Mouse (Mus musculus): Measurements from ENCODE around the gene Pde12. TPM values are rescaled to one million over a fixed set of nuclear protein-coding genes. Genes with fewer than 3 reads are reported as not detected.

Pde12 gene
- total and polyA plus RNA-seq, 3 experiments = 7.1 to 11.4 (median 9.1) TPM

DNA sequence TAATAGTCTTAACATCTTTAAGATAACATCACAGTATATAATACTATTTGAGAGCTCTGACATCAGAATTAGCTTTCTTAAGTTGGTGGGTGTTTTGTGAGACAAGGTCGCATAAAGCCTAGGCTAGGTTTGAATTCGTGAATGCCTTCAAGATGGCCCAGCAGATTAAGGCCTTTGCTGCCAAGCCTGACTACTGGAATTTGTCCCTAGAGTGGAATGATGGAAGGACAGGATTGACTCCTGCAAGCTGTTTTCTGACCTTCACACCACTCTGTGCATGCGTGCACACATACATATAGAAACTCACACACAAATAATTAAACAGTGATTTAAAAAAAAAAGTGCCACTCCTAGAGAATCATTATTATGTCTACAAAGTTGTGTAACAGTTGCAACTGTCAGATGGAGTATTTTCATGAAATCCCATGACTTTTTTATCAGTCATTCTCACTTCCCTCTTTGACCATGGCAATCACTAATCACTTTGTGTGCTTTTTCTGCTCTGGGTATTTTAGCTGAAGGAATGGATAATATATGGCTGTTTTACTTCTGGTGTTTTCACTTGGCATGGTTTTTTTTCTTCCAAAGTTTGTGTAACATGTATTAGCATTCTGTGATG lies 26.6 kb downstream of the Pde12 start:
- no peak for DNase-seq

DNA sequence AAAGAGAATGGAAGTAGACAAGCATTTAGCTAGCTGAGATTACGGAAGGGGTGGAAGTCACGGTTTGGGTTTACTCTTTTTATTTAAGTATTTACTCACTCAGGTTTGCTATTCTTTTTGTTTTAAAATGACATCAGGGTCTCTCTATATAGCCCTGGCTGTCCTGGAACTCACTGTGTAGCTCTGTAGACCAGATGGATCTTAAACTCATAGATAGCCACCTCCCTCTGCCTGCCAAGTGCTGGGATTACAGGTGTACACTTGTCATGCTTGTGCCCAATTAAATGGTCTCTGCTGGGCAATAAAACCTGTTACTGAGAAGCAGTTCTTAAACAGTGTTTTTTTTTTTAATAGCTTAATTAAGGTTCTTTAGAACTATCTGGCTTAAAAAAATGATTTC lies 29.7 kb downstream of the Pde12 start:
- DNase-seq = no peak

GRCm38 (mm10) chr14:26639251-26639650 lies 30.4 kb downstream of the Pde12 start:
- peak; percentile 5 for DNase-seq

GRCm38 (mm10) chr14:26638708-26639084 lies 31.0 kb downstream of the Pde12 start:
- DNase-seq = peak; percentile 79

- DNase-seq = peak; percentile 99
Observed at GRCm38 (mm10) chr14:26637851-26638707, 31.6 kb downstream of the Pde12 start, which contains the start of gene Arf4. Gene Arf4, plus strand, starts transcription at chr14:26638074.

DNA sequence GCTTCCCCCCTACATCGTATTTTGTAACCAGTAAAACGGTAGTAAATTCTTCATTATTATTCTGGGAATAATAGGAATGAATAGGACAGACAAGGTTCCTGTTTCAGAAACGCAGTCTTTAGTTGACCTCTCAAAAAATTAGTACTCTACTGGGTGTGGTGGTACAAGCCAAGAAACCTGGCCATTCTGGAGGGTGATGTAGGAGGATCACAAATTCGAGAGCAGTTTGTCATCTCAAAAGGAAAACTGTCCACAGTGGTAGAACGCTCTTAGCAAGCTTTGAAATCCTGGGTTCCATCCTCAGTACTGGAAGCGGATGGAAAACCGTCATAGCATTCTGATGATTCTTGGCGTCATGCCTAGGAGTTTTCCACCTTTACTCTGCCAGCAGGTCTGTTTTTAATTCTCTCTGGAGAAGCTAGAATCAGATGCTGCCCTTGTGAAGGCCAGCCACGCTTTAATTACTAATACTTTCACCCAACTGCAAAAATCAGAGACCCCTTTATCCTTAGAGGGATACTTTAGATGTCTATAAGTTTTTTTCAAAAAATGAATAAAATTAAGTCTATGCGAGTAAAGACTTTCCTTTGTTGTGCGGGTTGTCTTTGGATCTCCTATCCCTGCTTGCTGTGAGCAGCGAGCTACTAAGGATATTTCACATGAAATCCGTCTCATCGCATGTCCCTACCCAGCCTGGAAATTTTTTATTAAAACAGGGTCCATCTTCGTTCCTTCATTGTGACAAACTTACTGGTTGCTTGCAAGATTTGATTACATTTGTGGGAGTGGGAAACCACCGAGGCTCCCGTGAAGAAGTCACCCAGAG lies 32.4 kb downstream of the Pde12 start:
- peak; percentile 32 for DNase-seq

- no peak for DNase-seq
Observed at GRCm38 (mm10) chr14:26626605-26627140, 43.0 kb downstream of the Pde12 start.

GRCm38 (mm10) chr14:26625301-26625700 lies 44.4 kb downstream of the Pde12 start:
- DNase-seq = no peak

- DNase-seq = no peak
Observed at GRCm38 (mm10) chr14:26610689-26611088, 59.0 kb downstream of the Pde12 start.

Small RNA genes within 50 kb of the gene (microRNA-seq; reads per million reads assigned to microRNA genes)
- gene Mir7672 = 0 to 0.41 reads per million in 2 experiments

Other genes starting within 250 kb of the Pde12 start
- 10 to 100 TPM; 87.7 to 90.0 TPM for gene Slmap, start 135.0 kb downstream of the Pde12 start, total RNA-seq (2021)
- 54.3 and 54.4 TPM in 2 replicates for gene Slmap, start 135.0 kb downstream of the Pde12 start, polyA plus RNA-seq (2012; rRNA removed)
- gene Dennd6a, start 96.0 kb downstream of the Pde12 start, total RNA-seq (2021) = 10 to 100 TPM; 33.3 to 36.4 TPM
- 11.7 and 11.8 TPM in 2 replicates for gene Dennd6a, start 96.0 kb downstream of the Pde12 start, polyA plus RNA-seq (2012; rRNA removed)
- 100 to 1,000 TPM; 169 to 191 TPM for gene Arf4, start 31.8 kb downstream of the Pde12 start, total RNA-seq (2021)
- gene Arf4, start 31.8 kb downstream of the Pde12 start, polyA plus RNA-seq (2012; rRNA removed) = 420 and 432 TPM in 2 replicates
- under 1 TPM; 0.03 to 0.06 TPM for gene Dnah12, start 23.4 kb upstream of the Pde12 start, total RNA-seq (2021)
- gene Dnah12, start 23.4 kb upstream of the Pde12 start, polyA plus RNA-seq (2012; rRNA removed) = not detected in 2 replicates
- not detected for gene Asb14, start 224.7 kb upstream of the Pde12 start, total RNA-seq (2021)
- gene Asb14, start 224.7 kb upstream of the Pde12 start, polyA plus RNA-seq (2012; rRNA removed) = not detected in 2 replicates